Mouse (Mus musculus): Measurements from ENCODE around the gene Cep63.

Cep63 gene

GRCm38 (mm10) chr9:102572888-102573287 is 53.4 kb downstream of the Cep63 start:
- no peak for ATAC-seq (ENCODE audit: low TSS enrichment)

- no peak for ATAC-seq (ENCODE audit: low TSS enrichment)
Observed at GRCm38 (mm10) chr9:102558463-102558862, 67.9 kb downstream of the Cep63 start.

DNA sequence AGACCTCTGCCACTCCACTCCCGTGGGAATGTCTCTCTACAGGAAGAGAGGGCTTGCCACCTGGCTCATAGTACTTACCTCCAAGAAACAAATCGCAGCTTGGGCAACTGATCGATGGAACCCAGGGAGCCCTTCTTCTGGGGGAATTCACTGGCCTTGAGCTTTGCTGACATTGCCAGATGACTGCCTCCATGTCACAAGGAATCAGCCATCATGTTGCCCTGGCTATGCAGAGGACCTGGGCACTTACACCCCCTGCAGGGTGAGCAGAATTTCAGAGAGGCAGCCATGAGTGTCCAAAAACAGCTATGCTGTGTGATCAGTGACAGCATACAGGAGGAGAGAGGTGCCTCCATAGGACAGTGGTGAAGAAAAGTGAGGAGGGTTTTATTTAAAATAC is 72.6 kb downstream of the Cep63 start:
- ATAC-seq (ENCODE audit: low TSS enrichment) = no peak

- ATAC-seq (ENCODE audit: low TSS enrichment) = no peak
Observed at GRCm38 (mm10) chr9:102551771-102552170, 74.6 kb downstream of the Cep63 start.

DNA sequence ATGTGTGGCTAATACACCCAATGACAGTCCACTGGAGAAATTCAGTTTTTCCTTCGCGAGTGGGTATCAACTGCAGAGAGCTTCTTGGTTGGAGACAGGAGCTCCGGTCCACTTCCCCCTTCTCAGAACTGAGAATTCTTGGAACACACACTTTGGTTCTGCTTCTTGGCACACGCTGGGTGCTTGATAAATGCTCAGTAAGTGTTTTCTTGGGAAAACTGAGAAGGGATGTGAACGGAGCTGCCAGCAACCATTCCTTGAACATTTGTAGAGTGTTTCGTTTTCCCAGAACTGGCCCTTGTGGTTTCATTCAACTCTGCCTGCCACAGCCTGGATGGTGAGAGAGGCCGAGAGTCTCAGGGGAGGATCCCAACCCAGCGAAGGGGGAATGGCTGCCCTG is 77.1 kb downstream of the Cep63 start:
- ATAC-seq (ENCODE audit: low TSS enrichment) = no peak

GRCm38 (mm10) chr9:102547028-102547354 is 79.3 kb downstream of the Cep63 start:
- ATAC-seq (ENCODE audit: low TSS enrichment) = no peak

GRCm38 (mm10) chr9:102546256-102547027 is 79.9 kb downstream of the Cep63 start:
- no peak for ATAC-seq (ENCODE audit: low TSS enrichment)

- ATAC-seq (ENCODE audit: low TSS enrichment) = peak; percentile 25
Observed at GRCm38 (mm10) chr9:102545406-102546255, 80.7 kb downstream of the Cep63 start.

GRCm38 (mm10) chr9:102544773-102545366 is 81.5 kb downstream of the Cep63 start:
- ATAC-seq (ENCODE audit: low TSS enrichment) = peak; percentile 72

DNA sequence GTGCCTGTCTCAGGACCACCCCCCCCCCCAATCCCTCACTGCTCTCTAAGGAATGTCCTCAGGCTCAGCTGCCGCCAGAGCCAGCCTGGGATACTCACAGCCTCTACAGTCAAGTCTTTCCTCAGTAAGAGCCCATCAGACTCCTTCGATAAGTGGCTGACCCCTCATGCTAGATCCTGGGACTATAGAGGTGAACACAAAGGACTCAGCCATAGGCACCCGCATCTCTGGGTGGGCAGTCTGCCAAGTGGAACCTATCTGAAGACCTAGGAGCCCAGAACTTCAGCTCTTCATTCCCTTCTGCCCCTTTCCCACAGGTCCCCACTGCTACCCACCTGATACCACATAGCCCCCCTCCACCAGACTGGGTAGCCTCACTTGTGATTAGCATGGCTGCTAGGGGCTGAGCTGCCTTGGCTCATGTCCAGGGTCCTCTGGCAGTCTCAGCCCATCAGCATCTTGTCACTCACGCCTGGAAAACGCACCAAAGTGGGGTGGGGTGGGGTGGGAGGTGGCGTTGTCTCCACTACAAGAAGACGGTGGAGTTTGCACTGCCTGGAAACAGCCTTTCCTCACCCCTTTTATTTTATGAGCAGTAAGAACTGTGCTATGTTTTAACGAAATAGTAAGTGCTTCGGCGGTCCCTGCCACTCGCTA is 82.1 kb downstream of the Cep63 start:
- 0 out of 2 replicates have a peak, but pooled peaks have one; percentile 28 for ATAC-seq (ENCODE audit: low TSS enrichment)

- no peak for ATAC-seq (ENCODE audit: low TSS enrichment)
Observed at GRCm38 (mm10) chr9:102543761-102544115, 82.6 kb downstream of the Cep63 start.

DNA sequence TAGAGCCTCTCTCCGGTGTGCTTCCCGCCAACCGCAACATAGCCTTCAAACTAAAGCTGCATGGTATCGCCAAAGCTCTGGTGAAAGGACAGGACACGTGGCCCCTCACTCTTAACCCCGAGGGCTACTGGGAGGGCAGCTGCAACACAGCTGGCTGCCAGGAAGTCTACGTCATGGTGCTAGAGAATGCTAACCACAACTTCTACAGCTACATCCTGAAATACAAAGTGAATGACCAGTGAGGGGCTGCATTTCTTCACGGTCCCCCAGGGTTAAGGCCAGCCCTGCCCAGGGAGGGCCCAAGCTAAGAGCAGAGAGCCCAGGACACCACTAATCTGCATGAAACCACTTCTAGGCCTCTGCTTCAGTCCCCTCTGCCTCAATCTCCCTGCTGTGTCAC is 83.8 kb downstream of the Cep63 start:
- ATAC-seq (ENCODE audit: low TSS enrichment) = no peak

DNA sequence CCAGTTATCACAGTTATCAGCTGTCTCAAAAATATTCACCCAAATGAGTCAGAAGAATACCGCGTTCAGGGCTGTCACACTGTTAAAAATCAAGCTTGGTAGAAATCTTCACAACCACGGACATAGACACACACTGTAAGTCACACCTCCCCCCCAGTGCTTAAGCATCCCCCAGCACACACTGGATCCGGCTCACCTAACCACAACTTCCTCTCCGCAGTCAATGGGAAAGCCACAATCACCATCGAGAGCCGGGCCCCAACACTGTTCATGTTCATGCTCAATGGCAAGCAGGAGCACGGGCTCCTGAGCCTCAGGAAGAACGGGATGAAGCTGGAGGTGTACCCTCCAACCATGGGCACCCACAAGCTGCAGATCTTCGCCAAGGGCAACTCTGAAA is 84.7 kb downstream of the Cep63 start:
- ATAC-seq (ENCODE audit: low TSS enrichment) = no peak

DNA sequence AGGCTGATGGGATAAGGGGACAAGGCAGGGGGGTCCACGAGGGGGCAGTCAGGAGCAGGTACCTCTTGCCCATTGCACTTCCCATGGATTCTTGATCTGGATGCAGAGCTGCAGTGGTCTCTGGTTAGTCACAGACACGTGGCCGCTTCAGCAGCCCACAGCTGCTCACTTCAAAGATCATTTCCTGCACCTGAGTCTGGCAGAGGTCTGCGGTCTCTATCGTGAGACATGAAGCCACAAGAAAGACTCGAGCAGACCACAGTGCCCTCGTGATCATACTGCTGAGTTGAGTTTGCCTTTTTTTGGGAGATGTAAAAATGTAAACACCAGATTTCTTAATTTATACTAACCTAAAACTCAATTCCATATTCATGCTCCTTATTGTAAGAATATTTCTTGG is 86.6 kb downstream of the Cep63 start:
- ATAC-seq (ENCODE audit: low TSS enrichment) = no peak

- no peak for ATAC-seq (ENCODE audit: low TSS enrichment)
Observed at GRCm38 (mm10) chr9:102536968-102537367, 89.4 kb downstream of the Cep63 start.
